Mouse (Mus musculus): ENCODE measurements at regions not wholly inside any gene's neighbourhood (a gene's known extent, or its start where the extent isn't known, plus 50 kb on each side); places are given as distances from the start of the nearest gene placed in this dataset.

- H3K4me3 ChIP-seq, result no peak overlapping the region
- H3K9ac ChIP-seq (replicated peaks), result no peak overlapping the region
- H3K4me1 ChIP-seq, result no peaks in the 10 kb centered on the region
- no peaks in the 10 kb centered on the region for H3K36me3 ChIP-seq
- no peak overlapping the region for H3K27ac ChIP-seq (replicated peaks)
- no peak for ATAC-seq (ENCODE audit: low FRiP score, low read depth)
- no peaks in the 10 kb centered on the region for H3K27me3 ChIP-seq
- H3K9me3 ChIP-seq, result peaks cover 4% of the 10 kb centered on the region; the same call in 1 of the 2 replicates
- 78% methylated on average over 4 of the region's 4 CpGs for WGBS
- no peak overlapping the region for H3K4me2 ChIP-seq (replicated peaks)
Observed at GRCm38 (mm10) chr19:27694478-27694877, 264.9 kb upstream of the Pum3 start.

GRCm38 (mm10) chr19:27693706-27694105 lies 264.1 kb upstream of the Pum3 start:
- Histone ChIP-seq H3K4me3 (no peak overlapping the region), H3K9me3 (peaks cover 4% of the 10 kb centered on the region; the same call in 1 of the 2 replicates), H3K27ac (replicated peaks) (no peak overlapping the region), H3K36me3 (no peaks in the 10 kb centered on the region), H3K27me3 (no peaks in the 10 kb centered on the region), H3K4me1 (no peaks in the 10 kb centered on the region), H3K4me2 (replicated peaks) (no peak overlapping the region), H3K9ac (replicated peaks) (no peak overlapping the region)
- ATAC-seq (ENCODE audit: low FRiP score, low read depth), result no peak
- WGBS, result 76% methylated on average over 7 of the region's 7 CpGs

GRCm38 (mm10) chr19:27692944-27693343 lies 263.3 kb upstream of the Pum3 start:
- no peak for ATAC-seq (ENCODE audit: low FRiP score, low read depth)
- Histone ChIP-seq H3K36me3 (no peaks in the 10 kb centered on the region), H3K4me3 (no peak overlapping the region), H3K9ac (replicated peaks) (no peak overlapping the region), H3K27me3 (no peaks in the 10 kb centered on the region), H3K27ac (replicated peaks) (no peak overlapping the region), H3K9me3 (peaks cover 4% of the 10 kb centered on the region; the same call in 1 of the 2 replicates), H3K4me1 (no peaks in the 10 kb centered on the region), H3K4me2 (replicated peaks) (no peak overlapping the region)
- 94% methylated on average over 6 of the region's 6 CpGs for WGBS

DNA sequence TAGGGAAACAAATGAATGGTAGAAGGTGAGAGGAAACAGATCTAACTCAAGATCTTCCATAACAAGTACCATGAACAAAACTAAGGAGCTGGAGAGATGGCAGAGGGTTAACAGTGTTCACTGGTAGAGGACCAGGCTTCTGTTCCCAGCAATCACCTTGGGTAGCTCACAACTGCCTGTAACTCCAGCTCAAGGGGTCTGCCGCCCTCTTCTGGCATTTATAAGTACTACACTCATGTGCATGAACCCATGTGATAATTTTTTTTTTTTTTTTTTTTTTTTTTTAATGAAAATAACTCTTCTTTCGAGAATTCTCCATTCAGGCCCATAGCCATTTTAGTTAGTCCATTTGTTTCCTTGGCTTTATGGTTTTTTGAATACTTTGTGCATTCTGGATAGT lies 253.8 kb upstream of the Pum3 start:
- 43% methylated on average over 2 of the region's 2 CpGs for WGBS

DNA sequence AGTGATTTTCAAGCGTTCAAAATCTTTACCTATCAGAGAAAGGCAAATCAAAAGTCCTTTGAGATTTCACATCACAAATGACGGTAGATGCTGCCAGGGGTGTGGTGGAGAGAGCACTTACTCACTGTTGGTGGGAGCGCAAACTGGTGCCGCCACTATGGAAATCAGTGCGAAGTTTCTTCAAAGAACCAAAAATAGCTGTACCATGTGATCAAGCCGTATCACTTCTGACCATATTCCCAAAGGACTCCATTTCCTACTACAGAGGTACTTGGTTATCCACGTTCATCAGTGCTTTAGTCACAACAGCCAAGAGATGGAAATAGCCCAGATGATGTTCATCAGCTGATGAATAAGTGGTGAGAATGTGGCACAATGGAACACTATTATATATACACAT lies 249.8 kb upstream of the Pum3 start:
- Histone ChIP-seq H3K27me3 (no peaks in the 10 kb centered on the region), H3K4me3 (no peak overlapping the region), H3K4me1 (no peaks in the 10 kb centered on the region), H3K9me3 (no peaks in the 10 kb centered on the region), H3K4me2 (replicated peaks) (no peak overlapping the region), H3K27ac (replicated peaks) (no peak overlapping the region), H3K9ac (replicated peaks) (no peak overlapping the region), H3K36me3 (no peaks in the 10 kb centered on the region)
- 86% methylated on average over 7 of the region's 7 CpGs for WGBS
- no peak for ATAC-seq (ENCODE audit: low FRiP score, low read depth)

More for the DNA sequence above, 253.8 kb upstream of the Pum3 start:
- Histone ChIP-seq H3K9ac (replicated peaks) (no peak overlapping the region), H3K27ac (replicated peaks) (no peak overlapping the region), H3K4me1 (no peaks in the 10 kb centered on the region), H3K36me3 (no peaks in the 10 kb centered on the region), H3K4me3 (no peak overlapping the region), H3K4me2 (replicated peaks) (no peak overlapping the region), H3K9me3 (no peaks in the 10 kb centered on the region), H3K27me3 (no peaks in the 10 kb centered on the region)
- ATAC-seq (ENCODE audit: low FRiP score, low read depth), result no peak

GRCm38 (mm10) chr19:27672679-27673190 lies 243.1 kb upstream of the Pum3 start:
- H3K9me3 ChIP-seq, result no peaks in the 10 kb centered on the region
- H3K4me3 ChIP-seq, result no peak overlapping the region
- H3K36me3 ChIP-seq, result no peaks in the 10 kb centered on the region
- no peaks in the 10 kb centered on the region for H3K4me1 ChIP-seq
- H3K9ac ChIP-seq (replicated peaks), result no peak overlapping the region
- no peak overlapping the region for H3K27ac ChIP-seq (replicated peaks)
- no peaks in the 10 kb centered on the region for H3K27me3 ChIP-seq
- ATAC-seq (ENCODE audit: low FRiP score, low read depth), result no peak
- no peak overlapping the region for H3K4me2 ChIP-seq (replicated peaks)
- WGBS, result 82% methylated on average over 2 of the region's 2 CpGs

DNA sequence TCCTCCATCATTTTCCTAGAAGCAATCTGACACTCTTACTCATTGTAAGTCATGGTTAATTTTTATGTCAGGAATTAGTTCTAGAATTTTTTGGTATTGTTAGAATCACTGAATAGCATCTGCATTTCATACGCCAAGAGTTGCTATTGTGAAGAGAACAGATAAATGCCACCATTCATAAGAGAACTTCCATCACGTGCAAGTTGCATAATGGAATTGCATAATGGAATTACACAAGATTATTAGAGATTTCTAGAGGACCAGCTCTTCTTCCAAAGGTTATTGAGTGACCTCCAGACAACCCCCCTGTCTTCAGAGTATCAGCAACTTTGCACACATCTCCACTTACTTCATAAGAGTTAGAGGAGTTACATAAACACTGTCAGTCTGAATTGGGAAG lies 233.7 kb upstream of the Pum3 start:
- no peak for ATAC-seq (ENCODE audit: low FRiP score, low read depth)
- H3K4me1 ChIP-seq, result no peaks in the 10 kb centered on the region
- H3K4me3 ChIP-seq, result no peak overlapping the region
- no peak overlapping the region for H3K9ac ChIP-seq (replicated peaks)
- H3K9me3 ChIP-seq, result no peaks in the 10 kb centered on the region
- no peak overlapping the region for H3K4me2 ChIP-seq (replicated peaks)
- H3K36me3 ChIP-seq, result no peaks in the 10 kb centered on the region
- H3K27ac ChIP-seq (replicated peaks), result no peak overlapping the region
- no peaks in the 10 kb centered on the region for H3K27me3 ChIP-seq
- 51% methylated on average over 2 of the region's 2 CpGs for whole genome bisulfite sequencing

DNA sequence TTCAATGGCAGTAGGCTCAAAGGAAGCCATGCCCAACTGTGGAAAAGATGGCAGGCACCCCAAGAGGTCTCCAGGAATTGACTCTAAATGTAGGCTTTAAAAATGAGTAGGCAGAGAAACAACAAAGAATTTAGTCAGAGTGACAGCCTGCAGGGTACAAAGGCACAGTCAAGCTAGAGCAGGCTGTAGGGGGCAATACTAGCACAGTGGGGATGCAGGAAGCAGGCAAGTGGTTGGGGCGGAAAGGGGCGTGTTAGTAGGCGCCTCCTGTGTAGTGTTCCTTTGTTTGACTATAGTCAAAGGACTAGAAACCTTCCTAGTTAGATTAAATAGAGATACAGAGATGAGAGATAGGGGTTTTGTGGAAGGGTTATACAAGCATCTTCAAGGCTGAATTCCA lies 211.4 kb upstream of the Pum3 start:
- no peaks in the 10 kb centered on the region for H3K27me3 ChIP-seq
- H3K9ac ChIP-seq (replicated peaks), result no peak overlapping the region
- 21% methylated on average over 3 of the region's 3 CpGs for WGBS
- no peaks in the 10 kb centered on the region for H3K9me3 ChIP-seq
- no peaks in the 10 kb centered on the region for H3K36me3 ChIP-seq
- no peak overlapping the region for H3K27ac ChIP-seq (replicated peaks)
- H3K4me1 ChIP-seq, result no peaks in the 10 kb centered on the region
- ATAC-seq (ENCODE audit: low FRiP score, low read depth), result no peak
- no peak overlapping the region for H3K4me3 ChIP-seq
- H3K4me2 ChIP-seq (replicated peaks), result no peak overlapping the region

GRCm38 (mm10) chr19:27633105-27633504 lies 203.5 kb upstream of the Pum3 start:
- WGBS, result 83% methylated on average over 6 of the region's 6 CpGs
- Histone ChIP-seq H3K4me2 (replicated peaks) (no peak overlapping the region), H3K27ac (replicated peaks) (no peak overlapping the region), H3K9me3 (no peaks in the 10 kb centered on the region), H3K4me1 (no peaks in the 10 kb centered on the region), H3K4me3 (no peak overlapping the region), H3K36me3 (no peaks in the 10 kb centered on the region), H3K27me3 (no peaks in the 10 kb centered on the region), H3K9ac (replicated peaks) (no peak overlapping the region)
- no peak for ATAC-seq (ENCODE audit: low FRiP score, low read depth)

DNA sequence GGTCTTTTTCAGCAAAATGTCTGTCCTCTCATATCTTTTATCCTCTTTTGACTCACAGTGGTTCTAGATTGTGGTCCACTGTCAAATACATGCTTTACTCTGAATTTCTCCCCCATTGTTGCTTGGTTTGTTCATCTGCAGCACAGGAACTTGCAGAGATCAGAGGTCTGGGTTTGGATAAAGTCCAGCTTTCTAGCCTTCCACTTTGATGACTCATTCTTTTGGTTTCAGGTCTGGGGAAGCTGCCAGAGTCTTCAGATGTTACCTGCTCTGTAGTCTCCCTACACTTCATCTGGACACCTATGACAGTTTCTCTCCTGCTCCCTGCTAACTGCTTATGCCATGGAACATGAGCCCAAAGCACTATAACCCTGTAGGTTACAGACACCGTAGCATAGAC lies 198.0 kb upstream of the Pum3 start:
- H3K4me1 ChIP-seq, result no peaks in the 10 kb centered on the region
- no peaks in the 10 kb centered on the region for H3K27me3 ChIP-seq
- no peak overlapping the region for H3K27ac ChIP-seq (replicated peaks)
- ATAC-seq (ENCODE audit: low FRiP score, low read depth), result no peak
- no peak overlapping the region for H3K9ac ChIP-seq (replicated peaks)
- WGBS, result 83% methylated on average over 1 of the region's 1 CpGs
- H3K4me2 ChIP-seq (replicated peaks), result no peak overlapping the region
- no peaks in the 10 kb centered on the region for H3K36me3 ChIP-seq
- H3K9me3 ChIP-seq, result no peaks in the 10 kb centered on the region
- H3K4me3 ChIP-seq, result no peak overlapping the region

DNA sequence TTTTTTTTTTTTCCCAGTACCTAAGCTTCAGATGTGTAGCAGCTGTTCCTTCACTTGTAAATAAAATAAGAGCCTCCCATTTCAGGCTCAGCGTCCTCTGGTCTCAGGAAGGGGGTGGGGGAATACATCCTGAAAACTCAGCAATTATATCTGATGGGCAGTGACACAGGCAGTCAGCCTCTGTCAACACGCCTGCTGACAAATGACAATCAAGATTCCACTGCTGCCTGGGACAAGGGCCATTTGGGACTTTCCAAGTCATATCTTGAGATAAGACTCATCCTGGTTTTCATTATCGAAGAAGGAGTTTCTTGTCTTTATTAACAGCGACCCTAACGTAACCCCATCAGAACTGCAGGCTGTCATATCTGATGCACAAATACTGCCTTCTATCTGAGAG lies 187.9 kb upstream of the Pum3 start:
- Histone ChIP-seq H3K36me3 (no peaks in the 10 kb centered on the region), H3K9ac (replicated peaks) (no peak overlapping the region), H3K4me2 (replicated peaks) (no peak overlapping the region), H3K27me3 (no peaks in the 10 kb centered on the region), H3K4me3 (no peak overlapping the region), H3K27ac (replicated peaks) (no peak overlapping the region), H3K4me1 (no peaks in the 10 kb centered on the region), H3K9me3 (no peaks in the 10 kb centered on the region)
- ATAC-seq (ENCODE audit: low FRiP score, low read depth), result no peak
- 70% methylated on average over 5 of the region's 5 CpGs for WGBS

DNA sequence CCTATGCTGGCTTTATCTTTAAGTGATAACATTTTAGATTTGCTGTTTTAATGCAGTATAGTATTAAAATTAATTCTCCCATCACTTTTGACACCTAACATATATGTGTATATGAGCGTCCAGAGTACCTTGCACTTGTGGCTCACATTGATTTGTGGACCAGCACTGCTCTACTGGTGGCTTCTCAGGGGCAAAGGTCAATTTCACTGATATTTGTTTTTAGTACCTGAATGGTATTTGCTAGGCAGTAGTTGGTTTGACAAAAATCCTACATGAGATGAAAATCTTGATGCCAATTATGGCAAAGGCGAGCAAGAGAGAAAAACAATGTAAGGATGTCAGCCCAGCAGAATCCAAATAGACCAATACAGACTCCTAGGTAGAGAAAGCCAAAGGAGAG lies 177.3 kb upstream of the Pum3 start:
- Histone ChIP-seq H3K27me3 (no peaks in the 10 kb centered on the region), H3K4me3 (no peak overlapping the region), H3K4me2 (replicated peaks) (no peak overlapping the region), H3K36me3 (no peaks in the 10 kb centered on the region), H3K9ac (replicated peaks) (no peak overlapping the region), H3K4me1 (peaks cover 6% of the 10 kb centered on the region; the same call in 1 of the 2 replicates), H3K27ac (replicated peaks) (no peak overlapping the region), H3K9me3 (no peaks in the 10 kb centered on the region)
- no peak for ATAC-seq (ENCODE audit: low FRiP score, low read depth)
- WGBS, result 85% methylated on average over 2 of the region's 2 CpGs

GRCm38 (mm10) chr19:27603296-27603695 lies 173.7 kb upstream of the Pum3 start:
- H3K36me3 ChIP-seq, result no peaks in the 10 kb centered on the region
- H3K27me3 ChIP-seq, result no peaks in the 10 kb centered on the region
- no peak for ATAC-seq (ENCODE audit: low FRiP score, low read depth)
- no peak overlapping the region for H3K4me3 ChIP-seq
- H3K27ac ChIP-seq (replicated peaks), result no peak overlapping the region
- H3K4me1 ChIP-seq, result peaks cover 8% of the 10 kb centered on the region; the same call in 1 of the 2 replicates
- no peak overlapping the region for H3K9ac ChIP-seq (replicated peaks)
- WGBS, result 15% methylated on average over 8 of the region's 8 CpGs
- no peak overlapping the region for H3K4me2 ChIP-seq (replicated peaks)
- no peaks in the 10 kb centered on the region for H3K9me3 ChIP-seq

All from midbrain, embryonic 12.5 days (tissue).